Mouse (Mus musculus): ENCODE data around the gene Satb2. TPM values are rescaled to one million over a fixed set of nuclear protein-coding genes. Genes with fewer than 3 reads are reported as not detected.

Gene Satb2
- total and polyA plus RNA-seq, 3 experiments = not detected

- Histone ChIP-seq H3K9ac (ENCODE audit: control insufficient read depth, low read depth, low read length, poor library complexity, severe bottlenecking) (no peak overlapping the region), H3K79me2 (ENCODE audit: control insufficient read depth, insufficient read depth, low read length, poor library complexity) (no peaks in the 10 kb centered on the region), H3K4me1 (ENCODE audit: control insufficient read depth in 1 of 2, insufficient read depth in 2 of 2, low read length in 2 of 2) (no peaks in the 10 kb centered on the region), H3K27ac (ENCODE audit: control insufficient read depth, low read depth, low read length) (no peak overlapping the region), H3K9me3 (replicated peaks; ENCODE audit: insufficient read depth, low read length) (no peaks in the 10 kb centered on the region), H3K36me3 (ENCODE audit: control insufficient read depth in 1 of 2, insufficient read depth in 2 of 2, low read length in 2 of 2) (no peaks in the 10 kb centered on the region), H3K4me3 (ENCODE audit: control insufficient read depth in 1 of 2, insufficient read depth in 1 of 2, low read depth in 2 of 2, low read length in 2 of 2) (no peak overlapping the region), H3K27me3 (ENCODE audit: control insufficient read depth in 1 of 2, insufficient read depth in 2 of 2, low read length in 2 of 2) (no peaks in the 10 kb centered on the region)
- TF ChIP-seq RCOR1 (IDR thresholded peaks at IDR 0.05; ENCODE audit: low read depth, low read length) = no peak
- TF ChIP-seq RAD21 (IDR thresholded peaks at IDR 0.05; ENCODE audit: low read depth, low read length) = no peak
- TF ChIP-seq TCF12 (IDR thresholded peaks at IDR 0.05; ENCODE audit: low read depth, low read length) = no peak
- TF ChIP-seq SMC3 (IDR thresholded peaks at IDR 0.05; ENCODE audit: low read depth, low read length) = no peak
- TF ChIP-seq SIN3A (IDR thresholded peaks at IDR 0.05; ENCODE audit: low read length) = no peak
- no peak for TF ChIP-seq CHD1 (IDR thresholded peaks at IDR 0.05; ENCODE audit: low read depth, low read length)
- TF ChIP-seq HCFC1 (IDR thresholded peaks at IDR 0.05; ENCODE audit: low read depth, low read length) = no peak
- no peak for TF ChIP-seq MEF2A (IDR thresholded peaks at IDR 0.05; ENCODE audit: extremely low read depth, insufficient replicate concordance, low read depth, low read length, poor library complexity, severe bottlenecking)
- TF ChIP-seq TBP (IDR thresholded peaks at IDR 0.05; ENCODE audit: low read depth, low read length) = no peak
- no peak for TF ChIP-seq ELF1 (IDR thresholded peaks at IDR 0.05; ENCODE audit: low read depth, low read length)
- TF ChIP-seq ZKSCAN1 (IDR thresholded peaks at IDR 0.05; ENCODE audit: low read depth, low read length) = no peak
- TF ChIP-seq USF2 (IDR thresholded peaks at IDR 0.05; ENCODE audit: borderline replicate concordance in 1 of 2, insufficient read depth in 1 of 2, low read depth in 1 of 2, low read length in 2 of 2) = no peak
- no peak for DNase-seq (ENCODE audit: low read depth, low spot score)
Observed at GRCm38 (mm10) chr1:56975546-56975945, 2.9 kb downstream of the Satb2 start.

- Histone ChIP-seq H3K4me3 (ENCODE audit: control insufficient read depth in 1 of 2, insufficient read depth in 1 of 2, low read depth in 2 of 2, low read length in 2 of 2) (no peak overlapping the region), H3K9ac (ENCODE audit: control insufficient read depth, low read depth, low read length, poor library complexity, severe bottlenecking) (no peak overlapping the region), H3K9me3 (replicated peaks; ENCODE audit: insufficient read depth, low read length) (no peaks in the 10 kb centered on the region), H3K27me3 (ENCODE audit: control insufficient read depth in 1 of 2, insufficient read depth in 2 of 2, low read length in 2 of 2) (no peaks in the 10 kb centered on the region), H3K79me2 (ENCODE audit: control insufficient read depth, insufficient read depth, low read length, poor library complexity) (no peaks in the 10 kb centered on the region), H3K36me3 (ENCODE audit: control insufficient read depth in 1 of 2, insufficient read depth in 2 of 2, low read length in 2 of 2) (no peaks in the 10 kb centered on the region), H3K27ac (ENCODE audit: control insufficient read depth, low read depth, low read length) (no peak overlapping the region), H3K4me1 (ENCODE audit: control insufficient read depth in 1 of 2, insufficient read depth in 2 of 2, low read length in 2 of 2) (no peaks in the 10 kb centered on the region)
- TF ChIP-seq TCF12 (IDR thresholded peaks at IDR 0.05; ENCODE audit: low read depth, low read length) (no peak), CHD1 (IDR thresholded peaks at IDR 0.05; ENCODE audit: low read depth, low read length) (no peak), CHD2 (IDR thresholded peaks at IDR 0.05; ENCODE audit: low read length) (no peak), MYB (IDR thresholded peaks at IDR 0.05; ENCODE audit: low read depth, low read length) (no peak), RAD21 (IDR thresholded peaks at IDR 0.05; ENCODE audit: low read depth, low read length) (no peak), USF2 (IDR thresholded peaks at IDR 0.05; ENCODE audit: borderline replicate concordance in 1 of 2, insufficient read depth in 1 of 2, low read depth in 1 of 2, low read length in 2 of 2) (no peak), MYC (IDR thresholded peaks at IDR 0.05; ENCODE audit: low read depth, low read length) (no peak), ZNF384 (IDR thresholded peaks at IDR 0.05; ENCODE audit: low read depth, low read length) (no peak), MAFK (IDR thresholded peaks at IDR 0.05; ENCODE audit: borderline replicate concordance, low read depth, low read length) (no peak), EP300 (IDR thresholded peaks at IDR 0.05; ENCODE audit: low read depth in 1 of 2, low read length in 2 of 2) (no peak), GABPA (IDR thresholded peaks at IDR 0.05; ENCODE audit: low read depth, low read length) (no peak), GATA1 (IDR thresholded peaks at IDR 0.05; ENCODE audit: low read depth, low read length) (no peak), UBTF (IDR thresholded peaks at IDR 0.05; ENCODE audit: borderline replicate concordance, insufficient read depth, low read depth, low read length) (no peak)
- DNase-seq (ENCODE audit: low read depth, low spot score) = no peak
Observed at GRCm38 (mm10) chr1:56974187-56974586, 4.3 kb downstream of the Satb2 start.

All from MEL (cell line).